Mouse (Mus musculus) adrenal gland, adult 18-20 months (tissue): ENCODE results near the gene Gnat2. TPM values are rescaled to one million over a fixed set of nuclear protein-coding genes. Genes with fewer than 3 reads are reported as not detected.

Experiments
- DNase-seq, 2 experiments: peaks; one replicate each; pipeline ENCODE4 v3.0.0; 2021 to 2022; ENCODE audit warnings: low spot score in 2 of 2
- total RNA-seq, 2 experiments: library from RNA; stranded (reverse); gene quantifications; 1 replicate in 1 of 2; 2 replicates in 1 of 2; pipeline ENCODE4 v1.2.3; 2021

Gnat2 gene
- total RNA-seq, 2 experiments from 2014 or later, result 11.0 to 18.6 TPM

DNA sequence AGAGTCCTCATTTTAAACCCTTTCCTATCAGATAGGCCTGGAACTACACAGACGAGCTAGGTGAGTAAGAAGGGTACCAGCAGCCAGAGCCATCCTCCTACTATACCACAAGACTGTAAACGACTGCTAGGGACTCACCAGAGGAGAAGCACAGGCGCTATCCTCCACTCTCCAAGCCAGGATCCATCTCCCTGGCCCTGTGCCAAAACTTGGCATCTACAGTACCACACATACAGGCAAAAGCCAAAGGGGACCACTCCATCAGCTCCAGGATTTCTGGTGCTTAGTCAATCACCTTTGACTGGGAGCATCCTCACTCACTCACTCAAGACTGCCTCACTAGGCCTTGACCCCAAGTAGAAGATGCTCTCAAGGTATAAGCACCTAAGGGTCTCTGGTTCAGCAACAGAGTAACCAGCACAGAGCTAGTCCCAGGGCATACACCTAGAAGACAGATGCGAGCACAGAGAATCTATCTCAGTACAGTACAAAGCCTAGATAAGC is 8.6 kb upstream of the Gnat2 start:
- DNase-seq, result no peak

DNA sequence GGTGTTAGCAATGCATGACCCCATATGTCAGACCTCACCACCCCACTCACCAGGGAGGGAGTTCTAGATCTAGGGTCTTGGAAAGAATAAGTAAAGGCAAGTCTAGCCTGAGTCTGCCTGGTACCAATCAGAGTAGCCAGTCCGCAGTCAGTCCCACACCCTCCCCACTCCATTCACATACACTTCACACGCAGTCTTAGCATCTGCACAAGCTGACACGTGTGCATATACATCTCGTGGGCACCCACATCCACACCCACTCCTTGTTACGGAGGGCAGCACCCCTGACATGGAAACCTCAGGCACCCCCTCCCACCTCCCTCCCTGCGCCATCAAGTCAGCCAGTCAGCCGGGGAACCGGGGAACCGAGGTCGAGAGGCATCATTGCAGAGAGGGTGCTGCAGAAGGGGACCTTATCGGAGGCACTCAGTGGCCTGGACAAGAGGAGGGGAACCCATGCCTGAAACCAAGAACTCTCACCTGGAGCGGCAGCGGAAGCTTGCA is 7.8 kb upstream of the Gnat2 start:
- DNase-seq, result no peak

DNA sequence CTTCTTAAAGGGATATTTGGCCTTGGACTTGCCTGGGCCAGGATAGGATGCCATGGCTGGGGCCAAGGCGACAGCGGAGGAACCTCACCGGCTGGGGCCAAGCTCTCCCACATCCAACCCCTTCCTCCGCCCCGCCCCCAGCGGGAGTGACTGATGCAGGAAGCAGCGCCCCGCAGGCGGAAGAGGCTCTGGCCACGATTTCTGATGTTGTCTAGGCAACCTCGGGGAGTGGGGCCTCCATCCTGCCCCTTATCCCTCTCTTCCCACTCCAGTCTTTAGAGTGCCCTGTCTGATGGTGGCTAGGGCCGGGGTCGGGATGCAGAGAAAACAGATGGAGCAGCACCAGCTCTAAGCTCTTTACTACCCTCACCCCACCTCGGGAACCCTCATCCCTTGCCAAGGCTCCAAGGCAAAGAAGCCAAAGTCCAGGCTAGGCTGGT is 7.3 kb upstream of the Gnat2 start:
- peak; percentile 94 to 95 for DNase-seq

DNA sequence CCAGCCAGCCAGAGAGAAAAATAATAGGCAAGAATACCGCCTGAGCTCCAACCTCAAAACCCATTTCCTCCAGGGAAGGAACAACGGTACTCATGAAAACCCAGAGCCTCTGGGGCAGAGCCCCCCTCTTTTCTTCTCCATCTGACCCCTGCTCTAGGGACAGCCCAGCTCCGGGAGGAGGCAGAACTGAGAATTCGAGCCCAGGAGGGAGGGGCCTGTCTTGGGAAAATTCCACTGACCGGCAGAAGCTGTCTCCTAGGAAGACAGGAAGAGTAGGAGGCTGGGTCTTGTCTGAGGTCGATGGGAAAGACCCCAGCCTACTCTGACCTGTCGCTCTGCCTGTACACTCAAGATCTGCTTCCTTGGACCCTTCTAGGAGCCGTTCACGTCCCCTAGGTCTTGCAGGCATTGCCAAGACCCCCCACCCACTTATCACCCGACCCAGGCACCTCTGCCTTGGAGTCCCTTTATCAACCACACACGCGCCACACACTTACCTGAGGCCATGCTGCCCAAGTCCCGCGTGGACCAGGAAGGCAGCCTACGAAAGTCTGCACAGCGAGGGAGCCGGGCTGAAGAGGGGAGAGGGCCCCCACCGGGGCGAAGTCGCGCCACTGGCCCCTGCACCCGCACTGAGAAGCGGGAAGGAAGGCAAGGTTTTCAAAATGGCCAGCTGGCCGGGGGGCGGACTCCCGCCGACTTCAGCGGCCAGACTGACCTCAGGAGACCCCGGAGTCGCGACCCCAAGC is 6.7 kb upstream of the Gnat2 start:
- DNase-seq, result peak; percentile 75 to 80

DNA sequence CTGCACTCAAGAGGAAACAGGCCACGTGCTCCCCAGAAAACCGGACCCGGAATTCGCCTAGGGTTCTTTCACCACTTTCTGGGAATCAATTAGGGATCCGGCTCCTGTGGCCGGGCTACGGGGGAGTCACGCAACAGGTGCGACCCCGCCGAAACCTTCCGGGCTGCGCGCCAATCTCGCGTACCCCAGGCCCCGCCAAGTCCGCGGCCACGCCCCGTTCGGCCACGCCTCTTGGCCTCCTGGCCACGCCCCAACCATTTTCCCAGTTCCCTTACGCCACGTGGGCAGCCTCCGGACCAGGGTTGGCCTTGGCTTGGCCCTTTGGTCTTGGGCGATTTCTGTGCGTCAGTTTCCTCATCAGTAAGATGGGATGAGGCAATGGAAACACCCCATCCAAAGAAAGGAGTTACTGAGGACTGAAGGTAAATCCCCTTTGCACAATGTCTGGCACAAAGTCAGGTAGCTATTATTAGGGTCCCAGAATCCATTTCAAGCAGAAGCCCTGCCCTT is 6.1 kb upstream of the Gnat2 start, which contains the start of gene Ampd2:
Gene Ampd2, minus strand, starts transcription at position 182 of the 510 bp plus-strand sequence.
- peak; percentile 93 to 94 for DNase-seq

DNA sequence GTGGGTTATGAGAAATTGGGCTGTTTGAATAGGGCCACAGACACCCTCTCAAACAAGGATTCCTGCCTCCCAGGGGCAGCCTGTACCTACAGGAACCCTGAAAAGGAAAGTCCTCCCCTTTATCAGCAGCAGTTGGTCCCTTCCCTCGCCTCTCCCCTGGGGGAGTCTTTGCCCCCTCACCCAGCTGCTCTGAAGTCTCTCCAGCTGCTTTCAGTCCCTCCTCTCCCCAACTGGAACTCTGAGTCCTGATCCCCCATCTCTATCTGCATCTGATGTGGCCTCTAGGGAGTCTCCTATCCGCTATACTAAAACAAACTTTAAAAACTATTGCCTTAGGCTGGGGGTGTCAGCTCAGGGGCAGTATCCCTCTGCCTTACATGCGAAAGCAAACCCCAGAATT is 5.3 kb upstream of the Gnat2 start:
- DNase-seq, result no peak

DNA sequence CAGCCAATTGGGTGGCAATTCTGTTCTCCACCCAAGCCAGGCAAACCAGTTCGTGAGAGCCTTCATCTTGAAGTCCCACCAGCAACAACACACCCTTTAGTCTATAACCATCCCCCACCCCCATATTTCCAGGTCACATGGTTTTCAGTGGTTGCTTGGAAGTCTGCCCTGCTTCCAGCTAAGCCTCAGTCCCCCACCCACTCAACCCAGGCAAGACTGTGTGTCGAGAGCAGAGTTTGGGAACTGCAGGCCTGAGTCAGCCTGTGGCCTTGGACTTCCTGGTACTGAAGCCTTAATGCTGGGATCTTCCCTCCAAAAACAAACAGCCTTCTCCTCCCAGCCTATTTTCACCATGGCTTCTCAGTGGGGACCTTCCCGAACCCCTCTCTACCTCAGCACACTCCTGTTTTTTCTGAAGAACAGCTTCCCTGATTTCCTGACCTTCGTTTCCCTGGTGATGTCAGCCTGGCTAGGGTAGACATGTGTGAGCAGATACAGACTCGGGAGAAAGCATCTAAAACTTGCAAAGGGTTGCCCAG is 3.7 kb upstream of the Gnat2 start:
- DNase-seq, result no peak

DNA sequence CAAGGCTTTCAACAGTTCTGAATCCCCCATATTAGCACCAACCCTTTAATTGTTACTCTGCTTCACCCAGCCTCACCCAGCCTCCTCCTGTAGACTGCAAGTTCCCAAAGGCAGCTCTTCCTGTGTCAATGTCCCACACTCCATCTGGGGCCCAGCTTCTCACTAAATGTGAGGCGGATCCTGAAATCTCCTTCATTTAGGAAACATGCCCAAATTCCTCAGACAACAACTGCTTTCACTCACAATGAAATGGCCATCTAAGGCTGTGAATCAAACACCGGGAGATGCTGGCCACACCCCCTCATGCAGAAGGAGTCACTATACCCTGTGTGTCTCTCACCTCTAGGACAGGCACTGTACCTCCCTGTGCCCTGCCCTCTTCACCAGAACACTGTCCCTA is 2.7 kb upstream of the Gnat2 start:
- DNase-seq, result no peak

DNA sequence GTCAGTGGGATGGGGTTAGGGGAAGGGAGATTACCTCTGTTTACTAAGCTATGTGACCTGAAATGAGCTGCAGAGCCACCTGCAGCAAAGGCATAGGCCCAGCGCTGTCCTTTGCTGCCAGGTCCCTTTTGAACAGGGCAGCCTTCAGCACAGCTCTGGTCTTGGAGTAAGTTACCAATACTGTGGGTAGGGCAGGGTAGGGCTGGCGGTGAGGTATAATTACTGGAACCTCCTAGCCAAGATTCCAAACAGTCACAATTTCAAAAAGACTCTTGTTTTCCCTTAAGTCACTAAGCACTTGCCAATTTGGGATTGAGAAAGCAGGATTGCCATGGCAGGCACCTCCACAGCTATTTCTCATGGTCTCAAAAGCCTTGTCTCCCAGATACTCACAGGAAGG is 2.0 kb upstream of the Gnat2 start:
- DNase-seq, result no peak

DNA sequence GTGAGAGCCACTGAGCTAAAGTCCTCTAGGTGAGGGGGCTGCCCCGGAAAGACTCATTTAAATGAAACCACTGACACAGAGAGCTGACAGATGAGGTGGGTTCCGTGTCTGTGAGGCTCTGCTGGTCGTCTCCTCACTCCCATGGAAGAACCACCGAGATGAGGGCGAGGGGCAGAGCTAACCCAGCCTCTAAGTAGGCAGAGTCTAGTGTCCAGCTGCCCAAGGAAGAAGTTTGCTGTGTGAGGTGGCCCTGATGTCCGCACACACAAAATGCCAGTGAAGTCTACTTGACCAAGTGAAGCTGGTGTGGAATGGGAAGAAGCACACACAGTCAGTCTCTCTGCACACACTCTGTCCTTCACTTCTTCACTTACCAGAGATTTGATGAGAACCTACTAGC is 559 bp upstream of the Gnat2 start:
- no peak for DNase-seq

DNA sequence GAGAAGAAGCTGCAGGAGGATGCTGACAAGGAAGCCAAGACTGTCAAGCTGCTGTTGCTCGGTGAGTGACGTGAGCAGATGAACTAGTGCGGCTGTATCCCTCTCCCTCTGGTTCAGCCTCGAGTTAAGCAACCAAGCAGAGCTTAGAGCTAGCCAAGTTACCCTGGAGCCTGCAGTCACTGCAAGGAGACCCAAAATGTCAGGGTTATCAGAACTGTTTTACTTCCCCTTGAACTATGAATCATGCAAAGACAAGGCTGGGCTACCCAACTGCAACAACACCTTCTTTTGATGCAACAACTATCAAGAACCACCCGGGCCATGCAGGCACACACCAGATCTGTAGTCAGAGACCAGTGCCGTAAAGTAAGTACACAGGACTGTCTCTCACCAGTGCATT is 717 bp downstream of the Gnat2 start:
- peak in 1 of 2 experiments; percentile 59 for DNase-seq

DNA sequence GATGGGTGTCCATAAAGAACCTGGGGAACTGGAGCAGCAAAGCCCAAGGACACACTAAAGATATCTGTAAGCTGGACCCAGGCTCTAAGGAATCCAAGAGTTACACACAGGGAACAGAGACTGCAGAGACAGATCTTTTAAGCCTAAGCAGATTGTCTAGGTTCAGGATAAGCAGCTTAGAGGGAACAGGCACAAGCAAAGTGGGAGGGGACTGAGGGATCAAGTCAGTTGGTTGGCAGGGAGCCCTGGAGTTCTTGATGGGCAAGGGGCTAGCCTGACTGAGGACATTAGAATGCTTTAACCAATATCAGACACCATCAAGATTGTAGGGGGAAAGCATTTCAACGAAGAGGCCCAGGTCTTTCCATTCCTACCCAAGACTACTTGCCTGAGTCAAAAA is 1.6 kb downstream of the Gnat2 start:
- no peak for DNase-seq

DNA sequence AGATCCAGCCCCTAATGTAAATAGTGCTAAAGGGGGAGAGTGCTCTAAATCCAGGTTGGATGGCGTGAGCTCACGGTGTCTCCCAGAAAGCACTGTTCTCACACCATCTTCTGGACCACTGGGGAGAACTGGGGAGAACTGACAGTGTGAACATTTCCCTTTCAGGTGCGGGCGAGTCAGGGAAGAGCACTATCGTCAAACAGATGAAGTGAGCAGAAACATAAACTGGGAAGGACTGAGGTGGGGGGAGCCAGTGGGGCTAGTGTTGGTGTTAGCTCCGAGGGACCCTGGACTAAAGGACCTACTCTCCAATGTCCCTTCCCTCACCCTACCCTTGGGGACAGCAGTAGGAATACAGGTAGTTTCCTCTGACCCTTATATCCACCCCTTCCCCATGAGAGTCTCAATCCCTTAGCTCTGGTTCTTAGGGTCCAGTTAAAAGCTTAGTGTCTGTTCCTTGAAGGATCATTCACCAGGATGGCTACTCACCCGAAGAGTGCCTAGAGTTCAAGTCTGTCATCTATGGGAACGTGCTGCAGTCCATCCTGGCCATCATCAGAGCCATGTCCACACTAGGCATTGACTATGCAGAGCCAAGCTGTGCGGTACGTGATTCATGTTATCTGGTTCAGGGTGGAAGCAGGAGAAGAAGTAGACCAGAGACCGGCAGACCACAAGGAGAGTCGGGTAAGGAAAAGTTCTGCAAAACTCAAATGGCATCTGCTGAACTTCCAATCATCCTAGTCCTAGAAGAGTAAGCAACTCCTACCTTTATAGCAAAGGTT is 2.6 kb downstream of the Gnat2 start:
- DNase-seq, result no peak

DNA sequence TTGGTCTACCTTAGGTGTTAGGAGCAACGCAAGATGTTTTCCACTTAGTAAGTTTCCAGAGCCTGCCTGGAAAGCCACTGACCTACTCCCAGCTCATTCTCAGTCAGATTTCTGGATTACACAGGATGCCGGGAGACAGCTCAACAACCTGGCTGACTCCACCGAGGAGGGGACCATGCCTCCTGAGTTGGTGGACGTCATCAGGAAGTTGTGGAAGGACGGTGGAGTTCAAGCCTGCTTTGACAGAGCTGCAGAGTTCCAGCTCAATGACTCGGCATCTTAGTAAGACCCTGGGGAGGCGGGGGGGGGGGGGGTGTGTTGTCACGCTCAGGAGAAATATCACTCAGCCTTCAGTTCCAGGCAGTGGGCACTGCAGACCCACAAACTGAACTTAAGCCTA is 3.6 kb downstream of the Gnat2 start:
- no peak for DNase-seq

DNA sequence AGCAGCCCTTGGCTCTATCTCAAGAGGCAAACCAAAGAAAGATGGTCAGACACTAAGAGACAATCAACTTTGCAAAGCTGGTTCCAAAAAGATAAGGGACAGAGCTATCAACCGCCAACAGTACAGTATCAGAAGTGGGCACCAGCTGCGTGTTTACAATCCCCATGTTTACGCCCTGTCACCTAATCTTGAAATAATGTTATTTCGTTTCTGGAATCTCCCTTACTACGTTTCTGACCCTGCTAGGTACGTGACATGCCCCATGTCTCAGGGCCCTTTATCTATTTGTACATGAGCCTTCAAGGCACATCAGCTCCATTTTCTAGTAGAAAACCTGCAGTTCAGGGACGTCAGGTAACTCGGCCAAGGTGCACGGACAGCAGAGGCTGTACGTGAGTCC is 4.1 kb downstream of the Gnat2 start:
- no peak for DNase-seq

DNA sequence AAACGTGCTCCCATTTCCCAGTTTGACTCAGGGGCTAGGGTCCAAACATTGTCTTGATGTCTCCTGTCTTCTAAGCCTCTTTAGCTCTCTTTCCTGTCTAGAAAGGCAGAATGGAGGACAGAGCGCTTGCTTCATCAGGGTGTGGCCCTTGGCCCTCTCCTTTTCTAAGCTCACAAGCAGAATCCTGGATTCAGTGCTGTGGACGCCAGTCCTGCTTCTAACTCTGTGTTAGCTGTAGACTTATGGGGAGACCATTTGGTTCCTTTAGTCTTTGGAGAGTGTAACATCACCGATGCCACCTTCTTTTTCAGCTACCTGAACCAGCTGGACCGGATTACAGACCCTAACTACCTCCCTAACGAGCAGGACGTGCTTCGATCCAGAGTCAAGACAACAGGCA is 5.1 kb downstream of the Gnat2 start:
- no peak for DNase-seq

DNA sequence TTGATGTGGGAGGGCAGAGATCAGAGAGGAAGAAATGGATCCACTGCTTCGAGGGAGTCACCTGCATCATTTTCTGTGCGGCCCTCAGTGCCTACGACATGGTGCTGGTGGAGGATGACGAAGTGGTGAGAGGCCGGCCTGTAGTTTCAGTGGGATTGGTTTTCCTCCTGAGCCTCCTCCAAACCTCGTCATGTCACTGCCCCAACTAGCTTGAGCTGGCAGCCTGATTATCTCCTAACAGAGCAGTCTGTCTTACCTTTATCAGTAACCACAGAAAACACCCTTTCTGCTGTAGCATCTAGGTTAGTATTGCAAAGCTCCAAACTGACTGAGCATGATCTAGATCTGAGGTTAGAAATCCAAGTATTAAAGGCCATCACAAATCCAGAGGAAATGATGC is 5.7 kb downstream of the Gnat2 start:
- DNase-seq, result no peak

DNA sequence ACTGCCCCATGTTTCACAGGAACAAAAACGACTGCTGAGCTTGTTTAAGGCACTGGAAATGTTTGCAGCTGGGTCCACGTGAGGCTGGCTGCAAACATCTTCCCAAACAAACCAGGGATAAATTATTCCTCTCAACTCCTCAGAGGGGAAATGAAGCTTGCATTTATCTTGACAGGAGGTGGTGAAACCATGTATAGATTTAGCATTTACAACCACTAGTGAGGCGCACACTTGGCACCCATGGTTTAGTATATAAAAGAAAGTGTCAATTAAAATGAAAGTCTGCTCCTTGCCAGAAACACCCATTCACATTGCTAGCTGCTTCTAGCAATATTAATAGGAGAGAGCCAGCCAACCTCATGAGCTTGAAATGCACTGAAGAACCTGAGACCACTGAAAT is 9.0 kb downstream of the Gnat2 start:
- DNase-seq, result no peak

DNA sequence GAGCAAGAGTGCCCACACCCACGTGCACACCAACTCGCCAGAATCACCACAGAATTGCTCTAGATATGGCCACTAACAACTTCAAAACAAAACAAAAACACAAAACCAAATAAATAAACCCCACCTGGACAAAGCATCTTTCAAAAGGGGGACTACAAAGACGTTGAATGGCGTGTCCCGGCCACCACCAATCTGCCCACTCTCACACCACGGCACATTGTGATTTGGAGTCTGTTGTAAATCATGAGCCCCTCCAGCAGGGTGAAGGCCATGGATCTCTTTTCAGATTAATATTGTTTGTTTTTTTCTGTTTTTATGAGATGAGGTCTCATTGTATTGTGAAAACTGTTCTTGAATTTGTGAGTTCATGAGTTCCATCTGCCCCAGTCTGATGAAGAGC is 9.5 kb downstream of the Gnat2 start:
- no peak for DNase-seq

DNA sequence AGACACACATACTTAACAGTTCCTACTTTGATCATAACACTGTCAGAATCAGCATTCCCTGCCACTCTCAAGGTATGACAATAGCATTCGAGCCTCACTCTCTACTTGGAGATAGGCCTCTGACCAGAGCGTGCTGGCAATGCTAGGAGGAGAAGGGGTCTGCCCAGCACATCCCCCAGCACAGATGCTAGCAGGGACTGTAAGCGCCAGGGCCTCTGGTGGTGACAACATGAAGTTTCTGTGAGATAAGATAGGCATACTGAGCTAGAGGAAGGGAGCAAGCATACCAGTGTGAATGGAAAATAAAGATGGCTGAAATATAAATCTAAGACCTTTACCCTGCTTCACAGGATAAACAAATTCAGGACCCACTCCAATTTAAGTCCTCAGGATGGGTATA is 12.7 kb downstream of the Gnat2 start:
- no peak for DNase-seq

DNA sequence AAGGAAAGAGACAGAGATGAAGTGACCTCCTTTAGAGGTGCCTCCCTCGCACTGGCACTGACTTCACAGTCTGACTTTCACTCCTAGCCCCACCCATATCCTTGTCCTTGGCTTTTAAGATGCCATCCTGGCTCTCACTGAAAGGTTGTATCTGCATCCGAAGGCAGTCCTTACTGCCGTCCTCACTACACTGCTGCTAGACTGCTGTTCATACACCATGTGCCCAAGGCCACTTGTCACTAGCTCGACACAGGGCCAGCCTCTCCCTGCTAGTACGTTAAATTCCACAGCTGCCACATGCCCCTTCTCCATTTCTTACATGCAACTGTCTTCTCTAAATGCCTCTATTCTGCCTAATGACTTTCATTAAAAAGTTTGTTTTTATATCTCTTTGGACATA is 18.7 kb downstream of the Gnat2 start:
- no peak for DNase-seq

DNA sequence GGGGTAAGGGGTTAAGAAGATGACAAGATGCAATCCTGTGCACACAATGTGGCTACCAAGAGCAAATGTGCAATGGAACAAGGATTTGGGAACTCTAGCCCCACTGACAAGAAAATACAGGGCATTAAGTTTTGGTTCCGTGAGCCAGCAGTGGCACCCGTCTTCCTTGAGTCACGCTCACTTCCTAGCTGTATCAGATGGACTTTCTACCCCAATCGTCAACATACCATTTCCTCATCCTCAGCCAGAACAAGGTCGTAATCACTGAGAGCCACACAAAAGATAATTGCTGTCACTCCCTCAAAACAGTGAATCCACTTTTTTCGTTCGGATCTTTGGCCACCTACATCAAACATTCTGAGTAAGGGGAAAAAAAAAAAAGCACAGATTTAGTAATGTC is 19.7 kb downstream of the Gnat2 start:
- DNase-seq, result no peak
